Mouse (Mus musculus): ENCODE measurements around the gene Tmem165. TPM values are rescaled to one million over a fixed set of nuclear protein-coding genes. Genes with fewer than 3 reads are reported as not detected.

Tmem165 gene
- polyA plus RNA-seq, 1 experiment from 2014 or later, result 88.6 TPM

DNA sequence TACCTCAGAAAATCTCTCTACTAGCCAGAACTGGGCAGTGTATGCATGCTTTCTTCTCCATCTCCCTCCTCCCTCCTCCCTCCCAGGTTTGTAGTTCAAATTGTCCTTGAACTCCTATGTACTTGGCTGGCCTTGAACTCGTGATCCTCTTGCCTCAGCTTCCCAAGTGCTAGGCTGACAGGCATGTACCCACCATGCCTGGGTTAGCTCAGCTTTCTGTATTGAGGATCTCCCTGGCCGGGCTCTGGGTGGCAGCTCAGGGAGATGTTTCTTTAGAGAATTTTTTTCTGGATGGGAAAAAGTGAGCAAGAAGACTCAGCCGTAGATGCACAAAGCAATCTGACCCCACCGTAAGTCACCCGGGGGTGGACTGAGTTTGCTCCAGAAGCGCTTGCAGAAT is 30.7 kb upstream of the Tmem165 start:
- H3K4me2 ChIP-seq, result no peak overlapping the region
- no peak for ATAC-seq (ENCODE audit: low FRiP score)
- no peaks in the 10 kb centered on the region for H3K9me3 ChIP-seq
- no peak overlapping the region for H3K27ac ChIP-seq
- 92% methylated on average over 6 of the region's 6 CpGs for WGBS
- H3K4me1 ChIP-seq, result no peaks in the 10 kb centered on the region
- peaks cover 17% of the 10 kb centered on the region for H3K36me3 ChIP-seq (replicated peaks)
- H3K9ac ChIP-seq, result no peak overlapping the region
- no peak overlapping the region for H3K4me3 ChIP-seq (replicated peaks)
- no peaks in the 10 kb centered on the region for H3K27me3 ChIP-seq

DNA sequence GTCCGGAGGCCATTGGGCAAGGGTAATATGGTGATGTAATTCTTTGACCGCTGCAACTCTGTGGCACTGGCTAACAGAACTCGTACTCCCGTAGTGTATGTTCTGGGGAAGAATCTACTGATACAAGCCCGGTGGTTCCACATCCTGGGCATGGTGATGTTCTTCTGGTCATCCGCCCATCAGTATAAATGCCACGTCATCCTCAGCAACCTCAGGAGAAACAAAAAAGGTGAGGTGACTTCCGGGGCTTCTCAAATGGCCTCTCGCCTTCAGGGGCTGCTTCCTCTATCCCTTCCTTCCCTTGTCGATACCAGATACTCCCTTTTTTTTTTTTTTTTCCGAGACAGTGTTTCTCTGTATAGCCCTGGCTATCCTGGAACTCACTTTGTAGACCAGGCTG is 30.2 kb upstream of the Tmem165 start:
- Histone ChIP-seq H3K27ac (no peak overlapping the region), H3K9me3 (no peaks in the 10 kb centered on the region), H3K9ac (no peak overlapping the region), H3K4me3 (replicated peaks) (no peak overlapping the region), H3K36me3 (replicated peaks) (peaks cover 17% of the 10 kb centered on the region), H3K27me3 (no peaks in the 10 kb centered on the region), H3K4me2 (no peak overlapping the region), H3K4me1 (no peaks in the 10 kb centered on the region)
- ATAC-seq (ENCODE audit: low FRiP score), result no peak
- 91% methylated on average over 11 of the region's 11 CpGs for WGBS

DNA sequence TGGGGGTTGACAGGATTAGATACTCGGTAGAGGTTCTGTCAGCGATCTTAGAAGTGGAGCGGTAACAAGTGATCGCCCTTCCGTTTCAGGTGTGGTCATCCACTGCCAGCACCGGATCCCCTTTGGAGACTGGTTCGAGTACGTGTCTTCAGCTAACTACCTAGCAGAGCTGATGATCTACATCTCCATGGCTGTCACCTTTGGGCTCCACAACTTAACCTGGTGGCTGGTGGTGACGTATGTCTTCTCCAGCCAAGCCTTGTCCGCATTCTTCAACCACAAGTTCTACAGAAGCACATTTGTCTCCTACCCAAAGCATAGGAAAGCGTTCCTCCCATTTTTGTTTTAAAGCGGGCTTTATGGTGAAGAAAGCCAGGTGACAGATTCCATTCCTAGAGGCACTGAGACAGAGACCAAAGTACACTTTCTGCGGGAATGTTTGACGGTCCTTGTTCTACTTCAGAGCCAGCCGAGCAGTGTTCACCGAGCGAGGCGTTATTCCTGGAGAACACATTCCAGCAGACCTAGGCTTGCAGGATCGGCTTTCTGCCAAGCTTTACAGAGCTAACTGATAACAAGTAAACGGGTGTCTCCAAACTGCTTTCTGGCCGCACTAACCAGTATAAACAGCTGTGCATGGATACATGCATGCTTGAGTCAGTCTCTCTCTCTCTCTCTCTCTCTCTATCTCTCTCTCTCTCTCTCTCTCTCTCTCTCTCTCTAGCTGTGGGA is 29.1 kb upstream of the Tmem165 start:
- Histone ChIP-seq H3K9ac (no peak overlapping the region), H3K4me2 (no peak overlapping the region), H3K4me1 (no peaks in the 10 kb centered on the region), H3K4me3 (replicated peaks) (no peak overlapping the region), H3K36me3 (replicated peaks) (peaks cover 17% of the 10 kb centered on the region), H3K27ac (no peak overlapping the region), H3K9me3 (no peaks in the 10 kb centered on the region), H3K27me3 (no peaks in the 10 kb centered on the region)
- ATAC-seq (ENCODE audit: low FRiP score), result no peak
- WGBS, result 96% methylated on average over 21 of the region's 21 CpGs

DNA sequence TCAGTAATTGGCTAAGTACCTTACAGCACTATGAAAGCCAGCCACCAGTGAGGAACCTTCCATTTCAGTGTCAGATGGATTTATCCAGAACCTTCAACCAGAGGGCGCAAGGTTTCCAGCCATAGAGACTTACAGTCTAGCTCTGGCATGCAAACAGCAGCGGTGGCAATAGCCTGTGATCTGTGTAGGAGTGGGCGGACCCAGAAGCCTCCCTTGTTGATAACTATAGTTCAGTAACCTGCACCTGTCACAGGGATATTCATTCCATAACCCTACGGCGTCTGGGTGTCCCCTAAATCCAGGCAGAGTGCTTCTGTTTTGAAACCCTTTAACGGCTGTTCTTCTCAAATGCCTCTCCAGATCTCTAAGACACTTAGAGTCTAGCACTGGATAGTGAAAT is 24.1 kb upstream of the Tmem165 start:
- 88% methylated on average over 6 of the region's 6 CpGs for WGBS

DNA sequence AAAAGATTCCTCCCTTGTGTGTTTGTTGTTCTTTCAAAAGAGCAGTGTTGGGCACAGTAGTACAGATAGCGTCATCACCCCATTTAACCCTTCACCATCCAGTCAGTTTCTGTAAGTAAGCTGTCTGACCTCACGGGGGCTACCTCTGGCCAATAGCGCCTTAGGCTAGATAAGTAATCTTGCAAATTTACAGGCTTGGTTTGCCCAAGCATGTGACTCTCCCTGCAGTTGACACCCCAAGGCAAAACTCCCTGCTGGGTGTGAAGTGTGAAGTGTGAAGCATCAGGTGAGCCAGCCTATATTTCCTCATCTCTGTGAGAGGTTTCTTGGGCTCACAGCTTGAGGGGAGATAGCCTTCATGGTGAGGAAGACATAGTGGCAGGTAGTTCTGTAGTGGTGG is 23.6 kb upstream of the Tmem165 start:
- ATAC-seq (ENCODE audit: low FRiP score), result no peak
- H3K9me3 ChIP-seq, result no peaks in the 10 kb centered on the region
- WGBS, result 76% methylated on average over 3 of the region's 3 CpGs
- no peak overlapping the region for H3K27ac ChIP-seq
- H3K4me1 ChIP-seq, result no peaks in the 10 kb centered on the region
- H3K9ac ChIP-seq, result no peak overlapping the region
- H3K36me3 ChIP-seq (replicated peaks), result no peaks in the 10 kb centered on the region
- no peaks in the 10 kb centered on the region; the same call in 1 of the 2 replicates for H3K27me3 ChIP-seq
- no peak overlapping the region for H3K4me2 ChIP-seq
- H3K4me3 ChIP-seq (replicated peaks), result no peak overlapping the region

More for the DNA sequence above, 24.1 kb upstream of the Tmem165 start:
- Histone ChIP-seq H3K4me2 (no peak overlapping the region), H3K36me3 (replicated peaks) (no peaks in the 10 kb centered on the region), H3K9ac (no peak overlapping the region), H3K27ac (no peak overlapping the region), H3K4me3 (replicated peaks) (no peak overlapping the region), H3K4me1 (no peaks in the 10 kb centered on the region), H3K9me3 (no peaks in the 10 kb centered on the region), H3K27me3 (no peaks in the 10 kb centered on the region; the same call in 1 of the 2 replicates)
- no peak for ATAC-seq (ENCODE audit: low FRiP score)

DNA sequence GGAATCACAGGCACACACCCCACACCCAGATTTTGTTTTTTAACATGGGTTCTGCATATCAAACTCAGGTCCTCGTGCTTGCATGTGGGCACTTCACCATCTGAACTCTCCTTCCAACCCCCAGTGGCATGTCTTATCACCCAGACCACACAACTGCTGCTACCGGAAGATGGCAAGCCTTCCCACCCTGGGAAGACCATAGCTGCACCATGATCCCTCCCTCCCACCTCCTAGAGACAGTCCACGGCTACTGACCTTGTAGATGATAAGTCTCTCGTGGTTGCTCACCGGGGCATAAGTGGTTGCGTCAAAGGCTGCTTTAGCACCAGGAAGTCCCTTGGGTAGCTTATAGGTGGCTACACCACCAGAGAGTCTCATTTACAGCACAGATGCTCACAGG is 22.2 kb upstream of the Tmem165 start:
- Histone ChIP-seq H3K4me1 (no peaks in the 10 kb centered on the region), H3K36me3 (replicated peaks) (no peaks in the 10 kb centered on the region), H3K9ac (no peak overlapping the region), H3K4me3 (replicated peaks) (no peak overlapping the region), H3K27ac (no peak overlapping the region), H3K4me2 (no peak overlapping the region), H3K9me3 (no peaks in the 10 kb centered on the region), H3K27me3 (no peaks in the 10 kb centered on the region; the same call in 1 of the 2 replicates)
- 89% methylated on average over 6 of the region's 6 CpGs for WGBS
- ATAC-seq (ENCODE audit: low FRiP score), result no peak

DNA sequence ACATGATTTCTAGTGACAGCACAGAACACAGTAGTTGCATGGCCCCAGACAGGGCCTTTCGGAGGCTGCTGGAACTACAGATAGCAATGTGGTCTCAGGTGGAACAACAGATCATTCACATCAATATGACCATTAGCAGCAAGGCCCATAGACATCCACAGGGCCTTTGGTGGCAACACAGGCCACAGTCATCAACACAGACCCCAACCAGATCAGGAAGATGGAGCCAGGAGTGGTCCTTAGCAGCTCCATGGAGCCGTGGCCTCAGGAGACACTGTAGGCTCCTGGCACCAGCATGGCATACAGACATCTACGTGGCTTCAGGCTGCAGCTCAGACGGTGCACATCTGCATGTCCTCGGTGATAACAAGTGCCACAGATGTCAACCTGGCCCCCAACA is 20.8 kb upstream of the Tmem165 start:
- 89% methylated on average over 5 of the region's 5 CpGs for WGBS
- Histone ChIP-seq H3K4me2 (no peak overlapping the region), H3K27ac (no peak overlapping the region), H3K9me3 (no peaks in the 10 kb centered on the region), H3K4me3 (replicated peaks) (no peak overlapping the region), H3K27me3 (no peaks in the 10 kb centered on the region; the same call in 1 of the 2 replicates), H3K36me3 (replicated peaks) (no peaks in the 10 kb centered on the region), H3K4me1 (no peaks in the 10 kb centered on the region), H3K9ac (no peak overlapping the region)
- ATAC-seq (ENCODE audit: low FRiP score), result no peak

DNA sequence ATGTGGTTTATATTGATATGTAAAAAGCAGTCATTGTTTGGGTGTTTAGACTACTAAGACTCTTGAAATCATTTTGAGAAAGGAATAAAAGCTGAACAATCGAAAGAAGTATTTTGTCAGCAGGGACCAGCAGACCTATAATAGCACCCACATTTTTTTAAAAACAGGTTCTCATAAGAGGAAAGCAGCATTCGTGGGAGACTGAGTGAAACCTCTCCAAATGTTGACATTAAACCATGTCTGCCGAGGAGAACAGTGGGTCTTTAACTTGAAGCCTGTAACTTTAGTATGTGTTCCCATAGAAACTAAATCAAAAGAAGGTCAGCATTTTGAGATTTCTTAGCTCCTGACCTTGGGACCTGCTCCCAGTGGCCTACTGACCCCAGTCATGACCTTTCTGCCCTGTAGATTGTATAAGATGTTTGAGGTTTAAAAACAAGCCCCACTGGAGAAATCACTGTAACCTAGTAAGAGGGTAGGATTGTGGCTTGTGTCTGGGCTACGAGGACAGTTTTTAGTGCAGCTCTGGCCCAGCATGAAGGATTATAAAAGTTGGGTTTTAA is 19.8 kb upstream of the Tmem165 start:
- no peaks in the 10 kb centered on the region for H3K4me1 ChIP-seq
- H3K4me3 ChIP-seq (replicated peaks), result no peak overlapping the region
- ATAC-seq (ENCODE audit: low FRiP score), result no peak
- 59% methylated on average over 4 of the region's 4 CpGs for WGBS
- no peak overlapping the region for H3K9ac ChIP-seq
- H3K9me3 ChIP-seq, result no peaks in the 10 kb centered on the region
- H3K27me3 ChIP-seq, result no peaks in the 10 kb centered on the region; the same call in 1 of the 2 replicates
- no peak overlapping the region for H3K4me2 ChIP-seq
- no peak overlapping the region for H3K27ac ChIP-seq
- no peaks in the 10 kb centered on the region for H3K36me3 ChIP-seq (replicated peaks)

DNA sequence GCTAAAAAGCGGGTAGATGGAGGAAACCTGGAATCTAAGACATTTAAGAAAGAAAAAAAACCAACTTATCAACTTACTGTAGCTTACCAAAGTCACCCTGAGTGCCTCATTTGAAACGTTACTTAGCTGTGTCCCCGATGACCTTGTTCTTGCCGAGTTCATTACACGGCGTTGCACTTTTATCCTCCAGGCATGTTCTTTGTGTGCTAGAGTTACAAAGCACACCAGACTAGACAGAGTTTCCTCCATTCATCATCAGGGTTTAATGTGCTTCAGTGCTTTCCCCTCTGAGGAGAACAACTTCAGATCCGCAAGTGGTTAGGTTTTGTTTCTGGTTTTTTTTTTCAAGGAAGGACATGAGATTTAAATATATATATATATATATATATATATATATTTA is 18.9 kb upstream of the Tmem165 start:
- no peak overlapping the region for H3K4me2 ChIP-seq
- no peak overlapping the region for H3K4me3 ChIP-seq (replicated peaks)
- H3K9ac ChIP-seq, result no peak overlapping the region
- ATAC-seq (ENCODE audit: low FRiP score), result no peak
- no peaks in the 10 kb centered on the region for H3K9me3 ChIP-seq
- no peaks in the 10 kb centered on the region; the same call in 1 of the 2 replicates for H3K27me3 ChIP-seq
- no peak overlapping the region for H3K27ac ChIP-seq
- H3K36me3 ChIP-seq (replicated peaks), result no peaks in the 10 kb centered on the region
- 71% methylated on average over 7 of the region's 7 CpGs for WGBS
- no peaks in the 10 kb centered on the region for H3K4me1 ChIP-seq

DNA sequence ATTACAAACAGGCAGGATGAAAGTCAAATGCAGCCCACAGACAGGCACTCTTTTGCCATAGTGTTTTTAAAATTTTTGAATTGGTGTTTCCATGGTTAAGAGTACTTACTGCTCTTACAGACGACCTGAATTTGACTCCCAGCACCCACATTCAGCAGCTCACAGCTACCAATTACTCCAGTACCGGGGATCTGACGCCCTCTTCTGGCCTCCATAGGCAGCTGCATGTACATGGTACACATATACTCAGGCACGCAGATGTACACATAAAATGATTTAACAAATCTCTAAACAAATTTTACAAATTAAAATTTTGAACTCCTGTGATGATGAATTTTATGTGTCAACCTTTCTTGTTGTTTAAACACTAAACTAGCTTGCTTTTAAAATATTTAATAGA is 13.2 kb upstream of the Tmem165 start:
- Histone ChIP-seq H3K27ac (no peak overlapping the region), H3K4me2 (no peak overlapping the region), H3K9ac (no peak overlapping the region), H3K9me3 (no peaks in the 10 kb centered on the region), H3K36me3 (replicated peaks) (no peaks in the 10 kb centered on the region), H3K27me3 (no peaks in the 10 kb centered on the region), H3K4me3 (replicated peaks) (no peak overlapping the region), H3K4me1 (no peaks in the 10 kb centered on the region)
- ATAC-seq (ENCODE audit: low FRiP score), result no peak
- WGBS, result 83% methylated on average over 4 of the region's 4 CpGs

DNA sequence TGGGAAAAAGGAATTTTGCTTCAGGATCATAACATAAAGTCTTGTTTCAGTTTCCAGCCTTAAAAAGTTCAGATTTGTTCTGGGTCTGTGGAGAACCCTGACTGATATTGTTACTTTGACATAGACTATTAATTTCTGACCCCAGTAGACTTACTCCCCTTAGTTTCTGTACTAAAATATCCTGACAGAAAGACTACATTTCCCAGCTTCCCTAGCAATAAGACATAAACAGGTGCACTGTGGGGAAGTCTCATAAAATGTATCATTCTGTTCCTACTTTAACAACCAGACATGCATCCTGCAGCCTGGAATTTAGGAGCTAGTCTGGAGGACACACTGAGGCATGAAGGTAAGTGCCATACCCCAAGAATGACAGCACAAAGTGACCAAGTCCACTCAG is 12.6 kb upstream of the Tmem165 start:
- Histone ChIP-seq H3K4me2 (no peak overlapping the region), H3K27me3 (no peaks in the 10 kb centered on the region), H3K9me3 (no peaks in the 10 kb centered on the region), H3K9ac (no peak overlapping the region), H3K27ac (no peak overlapping the region), H3K4me3 (replicated peaks) (no peak overlapping the region), H3K4me1 (no peaks in the 10 kb centered on the region), H3K36me3 (replicated peaks) (no peaks in the 10 kb centered on the region)
- ATAC-seq (ENCODE audit: low FRiP score), result no peak

DNA sequence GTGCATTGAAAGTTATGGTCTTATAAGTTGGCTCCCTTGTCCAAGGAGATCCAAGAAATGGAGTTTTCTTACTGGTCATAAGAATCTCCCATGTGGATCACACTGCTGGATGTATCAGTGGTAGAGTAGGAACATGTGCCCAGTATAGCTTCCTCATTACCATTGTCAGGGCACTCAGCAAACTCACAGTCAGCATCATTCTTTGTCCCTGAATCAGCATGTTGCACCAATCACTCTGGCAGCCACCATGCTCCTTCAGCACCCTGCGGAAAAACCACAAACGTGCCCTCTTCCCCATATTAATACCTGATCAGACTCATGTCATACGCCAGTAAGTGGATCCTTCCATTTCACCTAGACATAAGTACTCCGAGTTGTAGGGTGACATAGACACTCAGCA is 8.6 kb upstream of the Tmem165 start:
- Histone ChIP-seq H3K27me3 (no peaks in the 10 kb centered on the region), H3K27ac (no peak overlapping the region), H3K4me1 (no peaks in the 10 kb centered on the region), H3K9me3 (no peaks in the 10 kb centered on the region), H3K4me2 (no peak overlapping the region), H3K9ac (no peak overlapping the region), H3K4me3 (replicated peaks) (no peak overlapping the region), H3K36me3 (replicated peaks) (no peaks in the 10 kb centered on the region)
- ATAC-seq (ENCODE audit: low FRiP score), result no peak
- WGBS, result 91% methylated on average over 4 of the region's 4 CpGs

DNA sequence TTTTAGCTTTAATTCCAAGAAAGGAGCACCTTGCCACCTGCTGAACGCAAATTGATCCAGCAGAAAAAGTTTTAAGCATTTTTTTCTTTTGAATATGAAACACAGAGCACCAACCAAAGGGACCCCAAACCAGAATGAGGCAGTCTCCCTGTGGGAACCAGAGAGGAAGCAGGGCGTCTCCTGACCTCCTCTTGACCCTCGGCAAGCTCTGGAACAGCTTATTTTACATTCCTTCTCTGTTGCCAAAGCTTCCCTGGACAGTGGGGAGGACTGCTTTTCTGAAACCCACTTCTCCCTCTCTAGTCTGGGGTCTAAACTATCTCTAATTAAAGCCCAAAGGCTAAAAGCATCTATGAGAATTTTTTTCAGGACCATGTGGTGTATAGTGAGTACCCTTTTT is 7.3 kb upstream of the Tmem165 start:
- H3K4me2 ChIP-seq, result no peak overlapping the region
- H3K36me3 ChIP-seq (replicated peaks), result no peaks in the 10 kb centered on the region
- H3K27ac ChIP-seq, result no peak overlapping the region
- WGBS, result 69% methylated on average over 3 of the region's 3 CpGs
- ATAC-seq (ENCODE audit: low FRiP score), result no peak
- no peaks in the 10 kb centered on the region for H3K9me3 ChIP-seq
- H3K9ac ChIP-seq, result no peak overlapping the region
- no peaks in the 10 kb centered on the region for H3K4me1 ChIP-seq
- H3K4me3 ChIP-seq (replicated peaks), result no peak overlapping the region
- H3K27me3 ChIP-seq, result no peaks in the 10 kb centered on the region

Measured in forebrain, embryonic 12.5 days (tissue).